Mouse (Mus musculus): ENCODE measurements around the gene Vipr1. TPM values are rescaled to one million over a fixed set of nuclear protein-coding genes. Genes with fewer than 3 reads are reported as not detected.
A peak's percentile ranks its signal among the peaks of the same experiment; 100 is the strongest.
"Not testable (repeated sequence)": the region's sequence is repeated elsewhere in the genome, so short reads cannot be mapped to it uniquely, and the experiment has no call there.

Gene Vipr1
- polyA plus RNA-seq (2015; fragmentation: Nextera tagmentation; extraction: Ambion mirVana) = 0.13 and 0.17 TPM in 2 replicates

DNA sequence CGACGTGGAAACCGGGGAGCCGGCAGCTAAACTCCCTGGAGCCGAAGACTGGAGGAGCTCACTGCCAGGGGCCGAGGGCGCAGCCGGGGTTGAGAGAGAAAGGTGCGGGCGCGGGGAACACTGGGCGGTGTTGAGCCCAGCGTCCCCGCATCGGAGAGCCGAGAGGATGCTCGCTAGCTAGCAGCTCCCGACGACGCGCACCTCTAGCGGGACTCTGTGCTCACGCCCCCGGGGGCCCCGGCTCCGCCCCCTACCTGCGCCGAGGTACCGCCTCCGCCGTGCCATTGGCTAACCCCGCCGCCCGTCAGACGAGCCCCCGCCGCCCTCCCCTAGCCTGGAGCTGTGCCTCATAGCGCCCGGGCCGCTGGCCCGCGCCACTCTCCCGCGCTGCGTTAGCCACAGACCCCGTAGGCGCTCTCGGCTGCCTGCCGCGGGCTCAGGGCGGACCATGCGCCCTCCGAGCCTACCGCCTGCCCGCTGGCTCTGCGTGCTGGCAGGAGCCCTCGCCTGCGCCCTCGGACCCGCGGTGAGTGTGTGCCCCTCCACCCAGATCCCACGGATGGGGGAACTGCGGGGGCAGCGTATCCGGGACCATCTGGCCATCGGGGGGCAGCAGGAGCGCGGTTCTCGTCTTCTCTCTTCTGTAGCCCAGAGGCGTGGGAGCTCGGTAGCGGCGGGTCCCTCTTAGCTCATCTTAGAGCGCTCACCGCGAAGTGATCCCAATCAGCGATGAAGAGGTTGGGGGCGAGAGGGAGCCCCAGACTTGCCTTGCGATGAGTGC is at the start of gene Vipr1:
Gene Vipr1 (plus strand): TSS at position 316 of the 781 bp plus-strand sequence.
- TF ChIP-seq CTCF (IDR thresholded peaks at IDR 0.05; ENCODE audit: low read depth) = peak; percentile 30; the same call in 1 of the 2 replicates
- ATAC-seq (replicated peaks; ENCODE audit: low FRiP score, low read depth) = peak; percentile 69
- H3K9me3 ChIP-seq (replicated peaks; ENCODE audit: low read length) = no peaks in the 10 kb centered on the region
- peak within 1 kb of the TSS; percentile 28 for H3K9ac ChIP-seq (ENCODE audit: low read depth, low read length)
- H3K27ac ChIP-seq = no peak within 1 kb of the TSS
- H3K4me3 ChIP-seq (replicated peaks; ENCODE audit: low read depth, low read length) = peak within 1 kb of the TSS; percentile 38
- no peaks in the 10 kb centered on the region for H3K36me3 ChIP-seq (ENCODE audit: insufficient read depth, low read length)
- peak within 1 kb of the TSS; percentile 89 for H3K4me2 ChIP-seq (ENCODE audit: low read length)
- DNase-seq (ENCODE audit: low spot score) = peak; percentile 50
- WGBS = under 1% methylated on average over 76 of the region's 79 CpGs
- H3K4me1 ChIP-seq (replicated peaks; ENCODE audit: insufficient read depth, low read length) = peaks cover 15% of the 10 kb centered on the region; the same call in 1 of the 2 replicates
- peaks cover 28% of the 10 kb centered on the region for H3K27me3 ChIP-seq (ENCODE audit: insufficient read depth, low read length)

DNA sequence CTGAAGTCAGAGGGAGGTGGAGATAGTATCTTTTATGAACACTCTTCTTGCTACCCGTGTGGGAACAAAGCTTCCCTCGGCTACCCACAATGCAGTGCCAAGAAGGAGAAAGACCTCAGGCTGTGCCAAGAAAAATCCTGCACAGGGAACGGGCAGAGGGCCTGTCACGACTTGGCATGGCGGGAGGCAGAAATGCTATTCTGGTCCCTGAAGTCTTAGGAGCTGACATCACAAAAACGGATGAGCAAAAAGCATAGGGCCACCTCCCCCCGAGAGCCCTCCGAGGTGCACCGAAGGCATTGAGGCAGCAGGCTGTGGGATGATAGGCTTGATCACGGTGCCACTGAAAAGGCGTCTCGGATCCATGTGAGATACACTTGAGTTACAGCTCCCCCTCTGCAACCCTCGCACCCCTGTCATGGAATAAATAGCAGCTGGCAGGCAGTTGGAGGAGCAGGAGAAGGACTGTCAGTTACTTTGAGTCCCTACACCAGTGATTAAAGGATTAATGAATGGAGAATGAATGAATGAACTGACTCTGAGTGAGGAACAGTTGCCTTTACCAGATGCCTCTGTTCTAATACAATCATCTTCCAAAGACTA is 49.5 kb upstream of the Vipr1 start:
- Histone ChIP-seq H3K27me3 (ENCODE audit: insufficient read depth, low read length) (no peaks in the 10 kb centered on the region), H3K4me3 (replicated peaks; ENCODE audit: low read depth, low read length) (no peak overlapping the region), H3K4me2 (ENCODE audit: low read length) (no peak overlapping the region), H3K36me3 (ENCODE audit: insufficient read depth, low read length) (no peaks in the 10 kb centered on the region), H3K9me3 (replicated peaks; ENCODE audit: low read length) (0 out of 2 replicates have a peak, but pooled peaks cover 3% of the 10 kb centered on the region), H3K27ac (no peak overlapping the region), H3K9ac (ENCODE audit: low read depth, low read length) (no peak overlapping the region), H3K4me1 (replicated peaks; ENCODE audit: insufficient read depth, low read length) (no peaks in the 10 kb centered on the region)
- TF ChIP-seq CTCF (IDR thresholded peaks at IDR 0.05; ENCODE audit: low read depth) = no peak
- no peak for ATAC-seq (replicated peaks; ENCODE audit: low FRiP score, low read depth)
- 75% methylated on average over 13 of the region's 13 CpGs for WGBS
- DNase-seq (ENCODE audit: low spot score) = no peak

DNA sequence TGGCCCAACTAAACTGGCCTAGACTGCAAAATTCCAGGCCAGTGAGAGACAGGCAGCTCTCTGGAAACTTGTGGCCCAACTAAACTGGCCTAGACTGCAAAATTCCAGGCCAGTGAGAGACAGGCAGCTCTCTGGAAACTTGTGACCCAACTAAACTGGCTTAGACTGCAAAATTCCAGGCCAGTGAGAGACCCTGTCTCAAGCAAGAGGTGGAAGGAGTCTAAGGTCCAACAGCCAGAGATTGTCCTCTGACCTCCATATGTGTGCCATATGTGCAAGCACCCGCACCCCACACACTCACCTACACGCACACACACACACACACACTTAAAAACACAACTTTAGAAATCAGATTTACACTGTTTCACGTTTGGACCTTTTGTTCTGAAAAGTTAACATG is 48.7 kb upstream of the Vipr1 start:
- 61% methylated on average over 3 of the region's 3 CpGs for WGBS
- ATAC-seq (replicated peaks; ENCODE audit: low FRiP score, low read depth) = peak; percentile 76
- not testable (repeated sequence) for DNase-seq (ENCODE audit: low spot score)

DNA sequence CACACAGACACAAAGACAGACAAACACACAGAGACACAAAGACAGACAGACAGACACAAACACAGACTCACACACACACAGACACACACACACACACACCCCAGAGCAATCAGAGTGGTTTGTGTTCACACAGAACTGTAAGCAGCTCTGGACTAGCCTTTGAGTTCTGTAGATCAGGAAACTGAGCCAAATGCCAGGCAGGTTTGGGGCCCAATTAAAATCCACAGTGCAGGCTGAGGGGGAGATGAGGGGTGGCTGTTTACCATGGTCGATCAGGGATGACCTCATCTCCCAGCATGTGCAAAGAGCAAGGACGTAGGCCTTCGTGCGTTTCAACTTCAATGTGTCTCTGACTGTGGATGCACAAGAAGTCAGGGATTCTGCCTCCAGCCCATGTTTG is 47.7 kb upstream of the Vipr1 start:
- no peak for ATAC-seq (replicated peaks; ENCODE audit: low FRiP score, low read depth)
- 36% methylated on average over 4 of the region's 4 CpGs for WGBS
- Histone ChIP-seq H3K27me3 (ENCODE audit: insufficient read depth, low read length) (no peaks in the 10 kb centered on the region), H3K9me3 (replicated peaks; ENCODE audit: low read length) (no peaks in the 10 kb centered on the region), H3K27ac (no peak overlapping the region), H3K36me3 (ENCODE audit: insufficient read depth, low read length) (no peaks in the 10 kb centered on the region), H3K4me2 (ENCODE audit: low read length) (no peak overlapping the region), H3K4me1 (replicated peaks; ENCODE audit: insufficient read depth, low read length) (no peaks in the 10 kb centered on the region), H3K9ac (ENCODE audit: low read depth, low read length) (no peak overlapping the region), H3K4me3 (replicated peaks; ENCODE audit: low read depth, low read length) (no peak overlapping the region)
- no peak for TF ChIP-seq CTCF (IDR thresholded peaks at IDR 0.05; ENCODE audit: low read depth)
- no peak for DNase-seq (ENCODE audit: low spot score)

More for the DNA sequence above, 48.7 kb upstream of the Vipr1 start:
- not testable (repeated sequence) for H3K27me3 ChIP-seq (ENCODE audit: insufficient read depth, low read length); H3K4me2 ChIP-seq (ENCODE audit: low read length); H3K9ac ChIP-seq (ENCODE audit: low read depth, low read length); H3K36me3 ChIP-seq (ENCODE audit: insufficient read depth, low read length); H3K27ac ChIP-seq; H3K9me3 ChIP-seq (replicated peaks; ENCODE audit: low read length); H3K4me1 ChIP-seq (replicated peaks; ENCODE audit: insufficient read depth, low read length); H3K4me3 ChIP-seq (replicated peaks; ENCODE audit: low read depth, low read length)

DNA sequence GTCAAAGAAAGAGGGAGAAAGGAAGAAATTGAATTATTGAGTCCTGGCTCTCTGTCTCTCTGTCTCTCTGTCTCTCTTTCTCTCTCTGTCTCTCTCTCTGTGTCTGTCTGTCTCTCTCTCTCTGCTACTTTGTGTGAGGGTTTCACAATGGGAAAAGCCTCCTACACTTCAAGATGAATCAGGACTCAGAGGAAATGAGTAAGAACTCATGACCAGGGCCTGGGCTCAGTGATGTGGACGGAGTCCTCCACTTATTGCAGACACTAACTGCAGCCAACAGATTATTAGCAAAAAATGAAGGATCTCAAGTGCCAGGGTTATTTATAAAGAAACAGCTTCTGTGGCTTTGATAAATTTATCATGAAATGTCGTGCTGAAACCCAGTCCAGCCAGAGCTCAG is 44.4 kb upstream of the Vipr1 start:
- no peaks in the 10 kb centered on the region for H3K27me3 ChIP-seq (ENCODE audit: insufficient read depth, low read length)

DNA sequence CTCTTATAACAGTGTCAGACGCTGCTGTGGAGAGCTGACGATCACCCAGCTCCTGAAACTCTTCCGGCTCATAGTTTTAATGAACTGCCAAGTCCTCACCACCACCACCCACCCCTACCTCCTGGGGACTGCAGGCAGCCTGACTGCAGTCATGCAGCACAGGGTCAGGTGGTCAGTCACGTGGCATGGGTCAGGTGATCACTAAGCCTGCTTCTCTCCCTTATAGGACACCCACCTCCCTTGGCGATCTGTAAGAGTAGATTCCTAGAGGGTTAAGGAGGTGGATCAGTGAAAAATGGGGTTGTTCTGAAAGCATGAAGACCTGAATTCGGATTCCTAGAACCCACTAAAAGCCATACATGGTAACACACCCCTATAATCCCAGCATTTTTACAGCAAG is 43.0 kb upstream of the Vipr1 start:
- H3K27ac ChIP-seq = no peak overlapping the region
- no peak for TF ChIP-seq CTCF (IDR thresholded peaks at IDR 0.05; ENCODE audit: low read depth)
- no peaks in the 10 kb centered on the region for H3K36me3 ChIP-seq (ENCODE audit: insufficient read depth, low read length)
- DNase-seq (ENCODE audit: low spot score) = no peak
- H3K4me1 ChIP-seq (replicated peaks; ENCODE audit: insufficient read depth, low read length) = no peaks in the 10 kb centered on the region
- no peak overlapping the region for H3K9ac ChIP-seq (ENCODE audit: low read depth, low read length)
- ATAC-seq (replicated peaks; ENCODE audit: low FRiP score, low read depth) = peak; percentile 65; the same call in 1 of the 2 replicates
- H3K9me3 ChIP-seq (replicated peaks; ENCODE audit: low read length) = no peaks in the 10 kb centered on the region
- no peaks in the 10 kb centered on the region for H3K27me3 ChIP-seq (ENCODE audit: insufficient read depth, low read length)
- no peak overlapping the region for H3K4me3 ChIP-seq (replicated peaks; ENCODE audit: low read depth, low read length)
- WGBS = 62% methylated on average over 6 of the region's 6 CpGs
- H3K4me2 ChIP-seq (ENCODE audit: low read length) = no peak overlapping the region

More for the DNA sequence above, 44.4 kb upstream of the Vipr1 start:
- Histone ChIP-seq H3K9me3 (replicated peaks; ENCODE audit: low read length) (no peaks in the 10 kb centered on the region), H3K4me3 (replicated peaks; ENCODE audit: low read depth, low read length) (no peak overlapping the region), H3K4me1 (replicated peaks; ENCODE audit: insufficient read depth, low read length) (no peaks in the 10 kb centered on the region), H3K9ac (ENCODE audit: low read depth, low read length) (no peak overlapping the region), H3K27ac (no peak overlapping the region), H3K4me2 (ENCODE audit: low read length) (no peak overlapping the region), H3K36me3 (ENCODE audit: insufficient read depth, low read length) (no peaks in the 10 kb centered on the region)
- no peak for DNase-seq (ENCODE audit: low spot score)
- ATAC-seq (replicated peaks; ENCODE audit: low FRiP score, low read depth) = no peak
- TF ChIP-seq CTCF (IDR thresholded peaks at IDR 0.05; ENCODE audit: low read depth) = no peak
- whole genome bisulfite sequencing = 84% methylated on average over 2 of the region's 2 CpGs

All from kidney, postnatal 0 days (tissue).